Mouse (Mus musculus): ENCODE measurements at regions not wholly inside any gene's neighbourhood (a gene's known extent, or its start where the extent isn't known, plus 50 kb on each side); places are given as distances from the start of the nearest gene placed in this dataset.

- no peak for TF ChIP-seq TAL1 (conservative IDR thresholded peaks at IDR 0.05; ENCODE audit: low read depth, low read length)
- no peak for TF ChIP-seq CTCF (IDR thresholded peaks at IDR 0.05; ENCODE audit: low read depth, low read length)
- TF ChIP-seq GATA1 (IDR thresholded peaks at IDR 0.05; ENCODE audit: borderline replicate concordance, low read length): no peak
- TF ChIP-seq GATA2 (IDR thresholded peaks at IDR 0.05; ENCODE audit: borderline replicate concordance, low read depth, low read length): no peak
Measured at GRCm38 (mm10) chr2:74246631-74247030, 332.6 kb downstream of the Lnpk start.
